Mouse (Mus musculus) kidney, embryonic 16.5 days (tissue): Measurements from ENCODE around the gene Fgfr2. TPM values are rescaled to one million over a fixed set of nuclear protein-coding genes. Genes with fewer than 3 reads are reported as not detected.

ENCODE experiments used
- ATAC-seq: fragments of 200-750 bp; cut with Nextera tagmentation; 2 replicates; pipeline ENCODE4 v1.8.0; 2017; ENCODE audit warnings: moderate TSS enrichment; ENCODE audit not compliant: low FRiP score, low TSS enrichment
- H3K27ac ChIP-seq: fragments of 300-500 bp; sonication (generic); 2 replicates; pipeline ENCODE4 v1.5.1; 2014; ENCODE audit warnings: low read length
- H3K27me3 ChIP-seq: fragments of 300-500 bp; sonication (generic); 2 replicates; pipeline ENCODE4 v1.6.1; 2014; ENCODE audit warnings: low read length, control low read depth, mixed read lengths; ENCODE audit not compliant: insufficient read depth
- H3K36me3 ChIP-seq: fragments of 300-500 bp; sonication (generic); 2 replicates; pipeline ENCODE4 v1.6.1; 2014; ENCODE audit warnings: low read length, control low read depth, mixed read lengths; ENCODE audit not compliant: insufficient read depth
- H3K4me1 ChIP-seq: fragments of 300-500 bp; sonication (generic); 2 replicates; pipeline ENCODE4 v1.6.1; 2014; ENCODE audit warnings: low read length, control low read depth, mixed read lengths; ENCODE audit not compliant: insufficient read depth
- H3K4me2 ChIP-seq: fragments of 300-500 bp; sonication (generic); replicated peaks from 2 replicates; pipeline ENCODE4 v1.6.1; 2014; ENCODE audit warnings: low read depth, low read length
- H3K4me3 ChIP-seq: fragments of 300-500 bp; sonication (generic); 2 replicates; pipeline ENCODE4 v1.5.1; 2014; ENCODE audit warnings: mild to moderate bottlenecking, low read length
- H3K9ac ChIP-seq: fragments of 300-500 bp; sonication (generic); replicated peaks from 2 replicates; pipeline ENCODE4 v1.6.1; 2014; ENCODE audit warnings: low read length
- H3K9me3 ChIP-seq: fragments of 300-500 bp; sonication (generic); 2 replicates; pipeline ENCODE4 v1.6.1; 2016; ENCODE audit warnings: low read length, control low read depth
- WGBS: fragments of 180-500 bp; shearing (Covaris S2); extraction: QIAGEN DNeasy Blood & Tissue Kit; methylation state at CpG from one replicate; pipeline ENCODE4 v1.1.7; 2014; 5-methylcytosine and 5-hydroxymethylcytosine counted together
- polyA plus RNA-seq: library from polyadenylated mRNA; unstranded; fragments of >200 nt; fragmentation: Nextera tagmentation; extraction: Ambion mirVana; gene quantifications from 2 replicates; pipeline ENCODE4 v1.2.1, GENCODE M21; 2015

The Fgfr2 gene
- polyA plus RNA-seq, 1 experiment from 2014 or later, result 118 TPM

- peak; percentile 73 for ATAC-seq
- 0 out of 2 replicates have a peak, but pooled peaks cover 5% of the 10 kb centered on the region for H3K36me3 ChIP-seq
- H3K27ac ChIP-seq, result peak overlapping the region; percentile 94
- H3K27me3 ChIP-seq, result no peaks in the 10 kb centered on the region
- no peak overlapping the region for H3K4me3 ChIP-seq
- WGBS, result 29% methylated on average over 6 of the region's 6 CpGs
- peak overlapping the region; percentile 49; the same call in 1 of the 2 replicates for H3K9ac ChIP-seq
- H3K4me1 ChIP-seq, result peaks cover 40% of the 10 kb centered on the region
- no peak overlapping the region for H3K4me2 ChIP-seq
- H3K9me3 ChIP-seq, result no peaks in the 10 kb centered on the region
Observed at GRCm38 (mm10) chr7:132714236-132714923, 408.8 kb downstream of the Fgfr2 start.

GRCm38 (mm10) chr7:132713483-132714126, 409.5 kb downstream of the Fgfr2 start:
- Histone ChIP-seq H3K4me3 (no peak overlapping the region), H3K27me3 (no peaks in the 10 kb centered on the region), H3K36me3 (0 out of 2 replicates have a peak, but pooled peaks cover 5% of the 10 kb centered on the region), H3K9ac (no peak overlapping the region; the same call in 1 of the 2 replicates), H3K4me1 (peaks cover 40% of the 10 kb centered on the region), H3K9me3 (no peaks in the 10 kb centered on the region), H3K27ac (peak overlapping the region; percentile 94), H3K4me2 (no peak overlapping the region)
- 46% methylated on average over 8 of the region's 8 CpGs for WGBS
- ATAC-seq, result peak; percentile 24; the same call in 1 of the 2 replicates

- 59% methylated on average over 7 of the region's 7 CpGs for WGBS
- peaks cover 40% of the 10 kb centered on the region for H3K4me1 ChIP-seq
- no peak for ATAC-seq
Observed at GRCm38 (mm10) chr7:132712956-132713355, 410.2 kb downstream of the Fgfr2 start.

GRCm38 (mm10) chr7:132712044-132712708, 411.0 kb downstream of the Fgfr2 start:
- no peak overlapping the region for H3K4me3 ChIP-seq
- WGBS, result 25% methylated on average over 16 of the region's 16 CpGs
- H3K4me2 ChIP-seq, result no peak overlapping the region

More at GRCm38 (mm10) chr7:132712956-132713355, 410.2 kb downstream of the Fgfr2 start:
- H3K27me3 ChIP-seq, result no peaks in the 10 kb centered on the region
- peak overlapping the region; percentile 94 for H3K27ac ChIP-seq
- H3K4me2 ChIP-seq, result no peak overlapping the region
- H3K9ac ChIP-seq, result peak overlapping the region; percentile 51
- no peak overlapping the region for H3K4me3 ChIP-seq
- H3K36me3 ChIP-seq, result 0 out of 2 replicates have a peak, but pooled peaks cover 5% of the 10 kb centered on the region
- H3K9me3 ChIP-seq, result no peaks in the 10 kb centered on the region

GRCm38 (mm10) chr7:132711579-132711978, 411.6 kb downstream of the Fgfr2 start:
- Histone ChIP-seq H3K4me3 (no peak overlapping the region), H3K36me3 (0 out of 2 replicates have a peak, but pooled peaks cover 5% of the 10 kb centered on the region), H3K4me1 (peaks cover 40% of the 10 kb centered on the region), H3K4me2 (no peak overlapping the region), H3K9ac (no peak overlapping the region; the same call in 1 of the 2 replicates), H3K27ac (peak overlapping the region; percentile 54), H3K27me3 (no peaks in the 10 kb centered on the region), H3K9me3 (no peaks in the 10 kb centered on the region)
- WGBS, result 59% methylated on average over 9 of the region's 9 CpGs
- ATAC-seq, result peak; percentile 3; the same call in 1 of the 2 replicates

More at GRCm38 (mm10) chr7:132712044-132712708, 411.0 kb downstream of the Fgfr2 start:
- peak overlapping the region; percentile 54 for H3K27ac ChIP-seq
- H3K27me3 ChIP-seq, result no peaks in the 10 kb centered on the region
- no peaks in the 10 kb centered on the region for H3K9me3 ChIP-seq
- H3K9ac ChIP-seq, result no peak overlapping the region
- 0 out of 2 replicates have a peak, but pooled peaks cover 5% of the 10 kb centered on the region for H3K36me3 ChIP-seq
- ATAC-seq, result peak; percentile 79
- peaks cover 40% of the 10 kb centered on the region for H3K4me1 ChIP-seq

GRCm38 (mm10) chr7:132705130-132705529, 418.0 kb downstream of the Fgfr2 start:
- 83% methylated on average over 7 of the region's 7 CpGs for WGBS
- Histone ChIP-seq H3K4me3 (no peak overlapping the region), H3K9me3 (no peaks in the 10 kb centered on the region), H3K9ac (no peak overlapping the region), H3K36me3 (no peaks in the 10 kb centered on the region), H3K27ac (no peak overlapping the region), H3K4me1 (no peaks in the 10 kb centered on the region), H3K27me3 (no peaks in the 10 kb centered on the region), H3K4me2 (no peak overlapping the region)
- no peak for ATAC-seq

GRCm38 (mm10) chr7:132704310-132704875, 418.8 kb downstream of the Fgfr2 start:
- WGBS, result 84% methylated on average over 8 of the region's 8 CpGs
- ATAC-seq, result no peak
- H3K9me3 ChIP-seq, result no peaks in the 10 kb centered on the region
- no peaks in the 10 kb centered on the region for H3K27me3 ChIP-seq
- no peaks in the 10 kb centered on the region for H3K36me3 ChIP-seq
- 0 out of 2 replicates have a peak, but pooled peaks cover 5% of the 10 kb centered on the region for H3K4me1 ChIP-seq
- H3K27ac ChIP-seq, result no peak overlapping the region
- H3K4me2 ChIP-seq, result no peak overlapping the region
- no peak overlapping the region for H3K9ac ChIP-seq
- no peak overlapping the region for H3K4me3 ChIP-seq

GRCm38 (mm10) chr7:132703515-132704309, 419.4 kb downstream of the Fgfr2 start:
- Histone ChIP-seq H3K27ac (no peak overlapping the region), H3K27me3 (no peaks in the 10 kb centered on the region), H3K4me1 (0 out of 2 replicates have a peak, but pooled peaks cover 7% of the 10 kb centered on the region), H3K4me3 (no peak overlapping the region), H3K9me3 (no peaks in the 10 kb centered on the region), H3K4me2 (no peak overlapping the region), H3K36me3 (no peaks in the 10 kb centered on the region), H3K9ac (no peak overlapping the region)
- ATAC-seq, result no peak
- WGBS, result 81% methylated on average over 9 of the region's 9 CpGs
